Mouse (Mus musculus): ENCODE measurements around the gene Gpat3. TPM values are rescaled to one million over a fixed set of nuclear protein-coding genes. Genes with fewer than 3 reads are reported as not detected.

Gene Gpat3
- total and polyA plus RNA-seq, 2 experiments from 2014 or later, result 0.53 to 4.2 TPM

- Histone ChIP-seq H3K27me3 (ENCODE audit: insufficient read depth, low read length) (no peaks in the 10 kb centered on the region), H3K4me1 (ENCODE audit: insufficient read depth) (peaks cover 8% of the 10 kb centered on the region; the same call in 1 of the 2 replicates), H3K9me3 (ENCODE audit: low read length) (no peaks in the 10 kb centered on the region), H3K36me3 (ENCODE audit: insufficient read depth) (no peaks in the 10 kb centered on the region), H3K27ac (ENCODE audit: low read depth, low read length) (no peak overlapping the region), H3K4me2 (ENCODE audit: low read depth) (no peak overlapping the region), H3K4me3 (ENCODE audit: low read depth, low read length) (no peak overlapping the region), H3K9ac (no peak overlapping the region)
- TF ChIP-seq CTCF (IDR thresholded peaks at IDR 0.05; ENCODE audit: low read depth), result no peak
- no peak for ATAC-seq
- DNase-seq, result no peak
- 90% methylated on average over 7 of the region's 7 CpGs for WGBS
These were observed 22.7 kb upstream of the Gpat3 start for GRCm38 (mm10) chr5:100822826-100823225.

- WGBS, result 29% methylated on average over 2 of the region's 2 CpGs
- Histone ChIP-seq H3K27ac (ENCODE audit: low read depth, low read length) (no peak overlapping the region), H3K27me3 (ENCODE audit: insufficient read depth, low read length) (no peaks in the 10 kb centered on the region), H3K9me3 (ENCODE audit: low read length) (no peaks in the 10 kb centered on the region), H3K4me3 (ENCODE audit: low read depth, low read length) (no peak overlapping the region), H3K36me3 (ENCODE audit: insufficient read depth) (no peaks in the 10 kb centered on the region), H3K9ac (no peak overlapping the region), H3K4me1 (ENCODE audit: insufficient read depth) (0 out of 2 replicates have a peak, but pooled peaks cover 4% of the 10 kb centered on the region), H3K4me2 (ENCODE audit: low read depth) (no peak overlapping the region)
- TF ChIP-seq CTCF (IDR thresholded peaks at IDR 0.05; ENCODE audit: low read depth), result no peak; the same call in 1 of the 2 replicates
- DNase-seq (no peak), ATAC-seq (no peak)
These were observed 19.5 kb upstream of the Gpat3 start for GRCm38 (mm10) chr5:100825975-100826374.

GRCm38 (mm10) chr5:100826531-100826930 lies 19.0 kb upstream of the Gpat3 start:
- Histone ChIP-seq H3K27me3 (ENCODE audit: insufficient read depth, low read length) (no peaks in the 10 kb centered on the region), H3K9ac (no peak overlapping the region), H3K4me3 (ENCODE audit: low read depth, low read length) (no peak overlapping the region), H3K9me3 (ENCODE audit: low read length) (no peaks in the 10 kb centered on the region), H3K4me1 (ENCODE audit: insufficient read depth) (no peaks in the 10 kb centered on the region), H3K36me3 (ENCODE audit: insufficient read depth) (no peaks in the 10 kb centered on the region), H3K4me2 (ENCODE audit: low read depth) (no peak overlapping the region), H3K27ac (ENCODE audit: low read depth, low read length) (no peak overlapping the region)
- DNase-seq (no peak), ATAC-seq (no peak)
- TF ChIP-seq CTCF (IDR thresholded peaks at IDR 0.05; ENCODE audit: low read depth), result no peak
- WGBS, result 77% methylated on average over 7 of the region's 7 CpGs

- Histone ChIP-seq H3K9me3 (ENCODE audit: low read length) (no peaks in the 10 kb centered on the region), H3K4me2 (ENCODE audit: low read depth) (no peak overlapping the region), H3K36me3 (ENCODE audit: insufficient read depth) (no peaks in the 10 kb centered on the region), H3K4me3 (ENCODE audit: low read depth, low read length) (no peak overlapping the region), H3K9ac (no peak overlapping the region), H3K4me1 (ENCODE audit: insufficient read depth) (no peaks in the 10 kb centered on the region), H3K27ac (ENCODE audit: low read depth, low read length) (no peak overlapping the region), H3K27me3 (ENCODE audit: insufficient read depth, low read length) (no peaks in the 10 kb centered on the region)
- ATAC-seq, result no peak
- DNase-seq, result no peak
- no peak for TF ChIP-seq CTCF (IDR thresholded peaks at IDR 0.05; ENCODE audit: low read depth)
- WGBS, result 83% methylated on average over 3 of the region's 3 CpGs
These were observed 16.8 kb upstream of the Gpat3 start for GRCm38 (mm10) chr5:100828701-100829100.

- TF ChIP-seq CTCF (IDR thresholded peaks at IDR 0.05; ENCODE audit: low read depth), result no peak
- no peak overlapping the region for H3K27ac ChIP-seq (ENCODE audit: low read depth, low read length)
- ATAC-seq (no peak), DNase-seq (no peak)
- 89% methylated on average over 3 of the region's 3 CpGs for WGBS
- H3K4me2 ChIP-seq (ENCODE audit: low read depth), result no peak overlapping the region
- H3K36me3 ChIP-seq (ENCODE audit: insufficient read depth), result no peaks in the 10 kb centered on the region
- no peaks in the 10 kb centered on the region for H3K27me3 ChIP-seq (ENCODE audit: insufficient read depth, low read length)
- H3K9me3 ChIP-seq (ENCODE audit: low read length), result no peaks in the 10 kb centered on the region
- no peaks in the 10 kb centered on the region for H3K4me1 ChIP-seq (ENCODE audit: insufficient read depth)
- no peak overlapping the region for H3K9ac ChIP-seq
- H3K4me3 ChIP-seq (ENCODE audit: low read depth, low read length), result no peak overlapping the region
These were observed 12.8 kb upstream of the Gpat3 start for GRCm38 (mm10) chr5:100832680-100833079.

- H3K4me3 ChIP-seq (ENCODE audit: low read depth, low read length), result no peak overlapping the region
- no peaks in the 10 kb centered on the region for H3K9me3 ChIP-seq (ENCODE audit: low read length)
- no peak overlapping the region for H3K9ac ChIP-seq
- H3K4me2 ChIP-seq (ENCODE audit: low read depth), result no peak overlapping the region
- 91% methylated on average over 2 of the region's 2 CpGs for WGBS
- no peaks in the 10 kb centered on the region for H3K27me3 ChIP-seq (ENCODE audit: insufficient read depth, low read length)
- H3K27ac ChIP-seq (ENCODE audit: low read depth, low read length), result no peak overlapping the region
- DNase-seq, result no peak
- no peaks in the 10 kb centered on the region for H3K36me3 ChIP-seq (ENCODE audit: insufficient read depth)
- ATAC-seq, result no peak
- TF ChIP-seq CTCF (IDR thresholded peaks at IDR 0.05; ENCODE audit: low read depth), result no peak
- no peaks in the 10 kb centered on the region for H3K4me1 ChIP-seq (ENCODE audit: insufficient read depth)
These were observed 11.7 kb upstream of the Gpat3 start for GRCm38 (mm10) chr5:100833841-100834240.

- Histone ChIP-seq H3K9ac (no peak overlapping the region), H3K9me3 (ENCODE audit: low read length) (no peaks in the 10 kb centered on the region), H3K27ac (ENCODE audit: low read depth, low read length) (no peak overlapping the region), H3K4me3 (ENCODE audit: low read depth, low read length) (no peak overlapping the region), H3K4me2 (ENCODE audit: low read depth) (no peak overlapping the region), H3K4me1 (ENCODE audit: insufficient read depth) (no peaks in the 10 kb centered on the region), H3K27me3 (ENCODE audit: insufficient read depth, low read length) (no peaks in the 10 kb centered on the region), H3K36me3 (ENCODE audit: insufficient read depth) (no peaks in the 10 kb centered on the region)
- WGBS, result 68% methylated on average over 9 of the region's 9 CpGs
- TF ChIP-seq CTCF (IDR thresholded peaks at IDR 0.05; ENCODE audit: low read depth), result no peak
- ATAC-seq (no peak), DNase-seq (no peak)
These were observed 9.5 kb upstream of the Gpat3 start for GRCm38 (mm10) chr5:100835862-100836538.

Data from forebrain, postnatal 0 days (tissue).